Mouse (Mus musculus) forebrain, embryonic 11.5 days (tissue): ENCODE measurements around the gene A630076J17Rik. TPM values are rescaled to one million over a fixed set of nuclear protein-coding genes. Genes with fewer than 3 reads are reported as not detected.

Source experiments
- ATAC-seq: fragments of 200-750 bp; cut with Nextera tagmentation; replicated peaks from 2 replicates; pipeline ENCODE4 v1.8.0; 2017; ENCODE audit warnings: moderate TSS enrichment; ENCODE audit not compliant: low FRiP score
- DNase-seq: peaks from one replicate; pipeline ENCODE4 v3.0.0-alpha.2; 2017; ENCODE audit warnings: low spot score
- H3K27ac ChIP-seq: fragments of 300-500 bp; sonication (generic); 2 replicates; pipeline ENCODE4 v1.5.1; 2014; ENCODE audit warnings: low read depth, low read length
- H3K27me3 ChIP-seq: fragments of 300-500 bp; sonication (generic); 2 replicates; pipeline ENCODE4 v1.6.1; 2014; ENCODE audit warnings: mild to moderate bottlenecking, low read length, mixed read lengths; ENCODE audit not compliant: control insufficient read depth, insufficient read depth
- H3K36me3 ChIP-seq: fragments of 300-500 bp; sonication (generic); 2 replicates; pipeline ENCODE4 v1.6.1; 2014; ENCODE audit warnings: mild to moderate bottlenecking, low read length, moderate library complexity, mixed read lengths; ENCODE audit not compliant: control insufficient read depth, insufficient read depth
- H3K4me1 ChIP-seq: fragments of 300-500 bp; sonication (generic); replicated peaks from 2 replicates; pipeline ENCODE4 v1.6.1; 2014; ENCODE audit warnings: low read length, mixed read lengths; ENCODE audit not compliant: control insufficient read depth, insufficient read depth
- H3K4me2 ChIP-seq: fragments of 300-500 bp; sonication (generic); 2 replicates; pipeline ENCODE4 v1.6.1; 2014; ENCODE audit warnings: low read depth, mild to moderate bottlenecking, low read length, moderate library complexity, mixed read lengths; ENCODE audit not compliant: severe bottlenecking
- H3K4me3 ChIP-seq: fragments of 300-500 bp; sonication (generic); 2 replicates; pipeline ENCODE4 v1.5.1; 2014; ENCODE audit warnings: low read depth, low read length
- H3K9ac ChIP-seq: fragments of 300-500 bp; sonication (generic); 2 replicates; pipeline ENCODE4 v1.6.1; 2014; ENCODE audit warnings: low read length
- H3K9me3 ChIP-seq: fragments of 300-500 bp; sonication (generic); 2 replicates; pipeline ENCODE4 v1.6.1; 2016; ENCODE audit warnings: low read length, mixed read lengths; ENCODE audit not compliant: control insufficient read depth
- WGBS: fragments of 180-500 bp; shearing (Covaris S2); extraction: QIAGEN DNeasy Blood & Tissue Kit; methylation state at CpG from one replicate; pipeline ENCODE4 v1.1.7; 2014; 5-methylcytosine and 5-hydroxymethylcytosine counted together
- polyA plus RNA-seq: library from polyadenylated mRNA; unstranded; fragments of >200 nt; fragmentation: Nextera tagmentation; extraction: Ambion mirVana; gene quantifications from 2 replicates; pipeline ENCODE4 v1.2.1, GENCODE M21; 2014

The A630076J17Rik gene
- not detected in 2 replicates for polyA plus RNA-seq

DNA sequence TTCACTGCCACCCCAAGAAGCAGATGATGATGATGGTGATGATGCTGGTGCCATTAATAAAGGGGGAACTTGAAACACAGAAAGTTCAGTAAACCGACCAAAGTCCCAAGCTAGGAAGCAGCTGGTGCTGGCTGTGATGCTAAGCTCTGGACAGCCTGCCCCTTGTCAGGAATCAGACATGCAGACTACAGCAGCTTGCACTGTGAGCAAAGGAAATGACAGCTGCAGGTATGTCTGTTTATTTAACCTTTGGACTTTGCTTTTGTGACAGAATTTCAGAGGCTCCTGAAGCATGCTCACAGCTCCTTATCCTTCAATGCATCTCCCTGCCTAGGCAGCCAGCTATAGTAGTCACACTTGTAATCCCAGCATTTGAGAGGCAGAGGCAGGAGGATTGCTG, at the start of gene A630076J17Rik:
Gene A630076J17Rik, plus strand, starts transcription at position 88 of the 400 bp plus-strand sequence.
- Histone ChIP-seq H3K4me3 (no peak within 1 kb of the TSS), H3K9me3 (no peaks in the 10 kb centered on the region), H3K27ac (no peak within 1 kb of the TSS), H3K9ac (no peak within 1 kb of the TSS), H3K4me2 (no peak within 1 kb of the TSS), H3K4me1 (no peaks in the 10 kb centered on the region), H3K27me3 (no peaks in the 10 kb centered on the region), H3K36me3 (no peaks in the 10 kb centered on the region)
- ATAC-seq, result no peak
- DNase-seq, result no peak
- WGBS, result 58% methylated on average over 1 of the region's 1 CpGs

DNA sequence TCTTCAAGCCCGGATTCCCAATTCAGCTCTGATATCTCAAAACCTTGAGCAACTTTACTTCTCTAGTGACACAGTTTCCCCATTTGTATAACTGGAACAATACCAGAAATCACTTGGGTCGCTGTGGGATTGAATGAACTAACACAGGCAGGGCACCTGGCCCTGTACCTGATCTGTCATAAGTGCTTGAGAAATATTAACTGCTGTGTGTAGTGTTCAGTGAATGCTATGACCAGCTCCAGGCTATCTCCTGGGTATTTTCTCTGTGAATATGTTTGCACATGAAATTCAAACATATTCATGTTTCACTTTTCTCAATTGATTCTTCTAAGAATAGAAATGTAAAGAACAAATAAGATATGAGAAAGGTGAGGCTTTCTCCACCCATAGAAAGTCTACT, 49.6 kb upstream of the A630076J17Rik start:
- DNase-seq (no peak), ATAC-seq (no peak)
- Histone ChIP-seq H3K9ac (no peak overlapping the region), H3K27ac (no peak overlapping the region), H3K36me3 (no peaks in the 10 kb centered on the region), H3K27me3 (no peaks in the 10 kb centered on the region), H3K4me2 (no peak overlapping the region), H3K4me3 (no peak overlapping the region), H3K4me1 (no peaks in the 10 kb centered on the region), H3K9me3 (no peaks in the 10 kb centered on the region)
- WGBS, result 72% methylated on average over 2 of the region's 2 CpGs

DNA sequence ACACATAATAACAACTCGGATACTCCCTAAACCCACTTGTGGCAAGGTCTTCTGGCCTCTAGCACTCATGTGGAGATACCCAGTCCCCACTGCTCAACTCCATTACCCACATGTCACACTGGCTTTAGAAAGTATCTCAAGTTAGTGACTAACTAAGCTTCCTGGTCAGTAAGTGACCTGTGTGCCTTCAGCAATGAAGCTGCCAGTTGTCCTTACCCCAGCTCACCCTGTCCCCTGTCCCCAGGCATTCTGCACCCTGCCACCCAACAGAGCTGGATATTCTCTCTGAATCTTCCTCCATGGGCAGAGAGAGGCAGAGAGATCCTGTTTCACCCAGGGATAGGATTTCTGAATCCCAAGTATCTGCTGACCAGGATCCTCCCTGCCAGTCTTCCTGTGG, 47.7 kb upstream of the A630076J17Rik start, which contains the start of gene Kcna10:
Gene Kcna10, plus strand, starts transcription at position 301 of the 400 bp plus-strand sequence.
- no peak for ATAC-seq

DNA sequence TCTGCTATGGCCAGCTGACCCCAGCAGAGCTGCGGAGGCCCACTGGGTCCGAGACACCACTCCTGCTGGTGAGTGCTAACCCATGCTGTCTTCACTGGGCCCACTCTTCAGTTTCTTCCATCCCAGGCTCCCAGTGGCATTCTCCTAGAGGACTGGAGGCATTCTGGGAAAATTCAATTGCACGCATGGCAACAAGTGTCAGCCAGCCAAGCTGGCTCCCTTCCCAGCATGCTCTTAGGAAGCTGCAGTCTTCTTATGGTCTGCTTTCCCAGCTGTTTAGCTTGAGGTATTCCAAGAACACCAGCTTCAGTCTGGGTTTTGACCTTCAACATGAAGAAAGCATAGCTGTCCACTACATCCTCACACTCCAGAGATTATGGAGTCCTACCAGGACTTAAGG, 47.2 kb upstream of the A630076J17Rik start:
- DNase-seq (no peak), ATAC-seq (no peak)
- Histone ChIP-seq H3K27ac (no peak overlapping the region), H3K36me3 (no peaks in the 10 kb centered on the region), H3K4me3 (no peak overlapping the region), H3K9me3 (no peaks in the 10 kb centered on the region), H3K4me1 (no peaks in the 10 kb centered on the region), H3K9ac (no peak overlapping the region), H3K4me2 (no peak overlapping the region), H3K27me3 (no peaks in the 10 kb centered on the region)
- WGBS, result 95% methylated on average over 3 of the region's 3 CpGs

More for the DNA sequence above, 47.7 kb upstream of the A630076J17Rik start, which contains the start of gene Kcna10:
- no peaks in the 10 kb centered on the region for H3K4me1 ChIP-seq
- H3K4me2 ChIP-seq, result no peak within 1 kb of the TSS
- H3K27me3 ChIP-seq, result no peaks in the 10 kb centered on the region
- no peak within 1 kb of the TSS for H3K27ac ChIP-seq
- no peak within 1 kb of the TSS for H3K9ac ChIP-seq
- no peaks in the 10 kb centered on the region for H3K36me3 ChIP-seq
- no peaks in the 10 kb centered on the region for H3K9me3 ChIP-seq
- no peak within 1 kb of the TSS for H3K4me3 ChIP-seq
- DNase-seq, result no peak
- WGBS, result 72% methylated on average over 1 of the region's 1 CpGs

DNA sequence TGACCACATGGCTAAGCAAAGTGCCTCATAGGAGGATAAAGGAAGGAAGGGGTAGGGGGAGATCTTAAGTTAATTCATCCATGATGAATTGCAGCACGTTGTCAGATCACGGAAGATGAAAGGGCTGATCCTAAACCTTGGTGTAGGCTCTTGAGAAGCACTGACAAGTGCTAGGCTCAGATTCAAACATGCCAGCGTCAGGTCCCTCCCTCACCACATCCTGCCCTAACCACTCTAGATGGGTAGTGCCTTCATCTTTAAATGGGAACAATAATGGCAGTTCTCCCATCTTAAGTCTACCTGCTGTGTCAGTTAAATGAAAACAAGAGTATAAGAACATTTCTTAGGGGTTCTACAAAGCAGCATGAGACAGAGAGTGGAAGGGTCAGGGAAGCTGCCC, 44.8 kb upstream of the A630076J17Rik start:
- no peak for ATAC-seq
- no peaks in the 10 kb centered on the region for H3K36me3 ChIP-seq
- DNase-seq, result no peak
- no peak overlapping the region for H3K9ac ChIP-seq
- H3K4me1 ChIP-seq, result no peaks in the 10 kb centered on the region
- H3K4me2 ChIP-seq, result no peak overlapping the region
- no peak overlapping the region for H3K4me3 ChIP-seq
- H3K9me3 ChIP-seq, result no peaks in the 10 kb centered on the region
- no peak overlapping the region for H3K27ac ChIP-seq
- no peaks in the 10 kb centered on the region for H3K27me3 ChIP-seq
- WGBS, result 71% methylated on average over 3 of the region's 3 CpGs

DNA sequence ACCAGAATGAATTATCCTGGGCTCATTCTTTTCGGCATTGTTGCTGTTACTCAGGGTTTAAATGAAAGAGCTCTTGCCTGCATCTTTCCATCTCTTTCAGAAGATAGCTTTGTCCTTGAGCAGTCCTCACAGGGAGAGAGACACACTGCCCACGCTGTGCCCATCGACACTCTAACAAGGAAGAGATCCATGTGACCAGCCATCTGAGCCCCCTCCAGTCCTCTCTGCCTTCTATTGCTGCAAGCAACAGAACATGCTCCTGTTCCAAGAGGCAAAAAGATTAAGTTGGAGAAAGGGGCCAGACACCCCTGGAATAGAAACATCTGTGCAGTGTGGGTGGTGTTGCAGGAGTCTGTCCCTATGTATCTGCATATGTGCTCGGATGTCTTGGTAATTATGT, 43.4 kb upstream of the A630076J17Rik start:
- no peak overlapping the region for H3K4me3 ChIP-seq
- 81% methylated on average over 4 of the region's 4 CpGs for WGBS
- no peak overlapping the region for H3K9ac ChIP-seq
- H3K4me2 ChIP-seq, result no peak overlapping the region
- H3K27me3 ChIP-seq, result no peaks in the 10 kb centered on the region
- ATAC-seq, result no peak
- H3K36me3 ChIP-seq, result no peaks in the 10 kb centered on the region
- no peak for DNase-seq
- no peaks in the 10 kb centered on the region for H3K4me1 ChIP-seq
- no peaks in the 10 kb centered on the region for H3K9me3 ChIP-seq
- H3K27ac ChIP-seq, result no peak overlapping the region

DNA sequence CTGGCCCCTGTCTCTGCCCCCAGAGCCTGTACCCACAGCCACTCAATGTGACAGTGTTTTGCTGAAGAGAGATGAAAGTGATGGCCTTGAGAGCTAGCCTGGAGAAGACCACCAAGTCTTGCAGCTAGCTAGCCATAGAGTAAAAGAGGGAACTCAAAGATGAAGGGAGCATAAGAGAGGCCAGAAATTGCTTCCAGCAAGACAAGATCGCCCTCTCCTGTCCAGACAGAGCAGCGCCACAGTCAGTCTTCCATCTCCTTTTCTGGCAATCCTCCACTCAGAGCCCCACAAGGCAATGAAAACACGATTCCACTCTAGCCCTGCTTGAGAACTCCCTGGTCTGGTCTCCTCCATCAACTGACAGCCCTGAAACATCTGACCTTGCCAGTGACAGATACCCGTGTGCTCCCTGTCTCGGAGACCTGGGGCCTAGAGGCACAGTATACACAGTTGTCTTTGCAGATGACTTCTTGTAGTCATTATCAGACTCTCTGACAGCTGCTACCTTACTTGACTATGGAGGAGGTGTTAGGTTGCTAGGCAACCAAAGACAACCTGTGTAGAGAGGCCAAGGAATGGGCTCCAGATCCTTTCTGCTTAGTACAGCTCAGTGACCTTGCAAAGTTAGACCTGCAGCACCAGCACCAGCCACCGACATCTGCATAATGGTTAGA, 42.1 kb upstream of the A630076J17Rik start:
- Histone ChIP-seq H3K9ac (no peak overlapping the region), H3K36me3 (no peaks in the 10 kb centered on the region), H3K4me1 (no peaks in the 10 kb centered on the region), H3K4me2 (no peak overlapping the region), H3K9me3 (no peaks in the 10 kb centered on the region), H3K27ac (no peak overlapping the region), H3K4me3 (no peak overlapping the region), H3K27me3 (no peaks in the 10 kb centered on the region)
- ATAC-seq, result peak; percentile 66
- peak; percentile 55 for DNase-seq
- 44% methylated on average over 6 of the region's 6 CpGs for WGBS

DNA sequence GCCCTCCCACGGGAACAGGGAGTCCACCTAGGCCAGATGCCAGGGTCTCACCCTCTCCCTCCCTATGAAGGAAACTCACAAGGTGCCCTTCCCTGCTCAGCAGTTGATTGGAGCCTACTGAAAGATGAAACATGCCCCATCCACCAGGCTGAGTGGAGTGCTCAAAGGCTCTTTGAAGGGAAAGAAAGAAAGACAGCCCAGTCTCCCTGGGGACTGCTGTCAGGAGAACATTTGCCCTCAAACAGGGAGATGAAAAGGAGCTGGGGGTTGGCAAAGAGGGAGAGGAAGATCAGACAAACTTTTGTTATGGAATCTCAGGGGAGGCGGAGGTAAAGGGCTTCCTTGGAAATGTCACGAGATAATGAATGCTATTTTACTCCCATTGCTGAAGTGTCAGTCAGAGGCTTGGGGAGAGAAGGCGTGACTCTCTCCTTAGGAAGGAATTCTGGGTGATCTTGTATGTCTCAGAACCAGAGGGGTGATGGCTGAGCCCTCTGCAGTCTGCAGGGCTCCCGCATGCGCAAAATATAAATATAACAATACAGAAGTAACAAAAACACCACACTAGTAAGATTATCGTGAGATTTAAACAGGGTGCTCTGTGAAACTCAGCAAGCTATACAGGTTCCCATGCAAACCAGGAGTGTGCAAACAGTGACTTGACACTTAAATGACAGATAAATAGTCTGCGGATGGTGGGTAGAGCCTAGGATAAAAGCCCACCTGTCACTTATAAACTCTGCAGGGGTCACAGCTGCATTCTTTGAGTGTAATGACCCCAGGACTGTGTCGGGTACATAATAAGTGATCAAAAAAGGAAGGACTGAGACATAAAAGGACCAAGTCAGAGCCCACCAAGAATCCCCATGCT, 28.9 kb upstream of the A630076J17Rik start:
- WGBS, result 50% methylated on average over 9 of the region's 9 CpGs
- Histone ChIP-seq H3K4me3 (no peak overlapping the region), H3K36me3 (no peaks in the 10 kb centered on the region), H3K9me3 (no peaks in the 10 kb centered on the region), H3K4me1 (no peaks in the 10 kb centered on the region; the same call in 1 of the 2 replicates), H3K27ac (no peak overlapping the region), H3K9ac (no peak overlapping the region), H3K27me3 (no peaks in the 10 kb centered on the region), H3K4me2 (no peak overlapping the region)
- DNase-seq, result no peak
- no peak for ATAC-seq
